Mouse (Mus musculus): ENCODE data around the gene Kirrel3. TPM values are rescaled to one million over a fixed set of nuclear protein-coding genes. Genes with fewer than 3 reads are reported as not detected.

The Kirrel3 gene
- total and polyA plus RNA-seq, 2 experiments from 2014 or later: 0.29 to 0.42 TPM

DNA sequence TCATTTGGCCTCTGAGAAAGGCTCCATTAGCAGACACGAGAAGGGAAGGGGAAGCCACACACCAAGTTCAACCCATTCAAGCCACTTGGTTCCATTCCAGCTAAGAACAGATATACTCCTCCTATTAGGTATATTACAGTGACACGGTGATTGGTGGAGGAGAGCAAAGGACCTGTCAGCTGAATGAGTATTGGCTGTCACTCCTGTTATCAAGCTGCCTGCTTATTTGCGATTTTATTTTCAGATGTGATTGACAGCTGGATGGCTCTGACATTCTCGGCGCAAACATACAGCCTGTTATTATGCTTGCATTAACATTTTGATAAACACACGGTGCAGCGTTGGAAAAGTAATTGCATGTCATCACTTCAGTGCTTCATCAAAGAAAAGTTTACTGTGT, 118.1 kb downstream of the Kirrel3 start:
- Histone ChIP-seq H3K27me3 (ENCODE audit: control insufficient read depth, insufficient read depth, low read length) (no peaks in the 10 kb centered on the region), H3K4me3 (ENCODE audit: low read depth, low read length) (no peak overlapping the region), H3K9me3 (replicated peaks; ENCODE audit: control insufficient read depth, low read length) (no peaks in the 10 kb centered on the region), H3K36me3 (replicated peaks; ENCODE audit: control insufficient read depth, insufficient read depth, low read length) (no peaks in the 10 kb centered on the region), H3K9ac (replicated peaks; ENCODE audit: low read depth, low read length) (no peak overlapping the region), H3K27ac (ENCODE audit: low read depth) (no peak overlapping the region), H3K4me2 (ENCODE audit: low read depth, low read length) (no peak overlapping the region), H3K4me1 (ENCODE audit: control insufficient read depth, insufficient read depth) (no peaks in the 10 kb centered on the region)
- ATAC-seq (ENCODE audit: insufficient read depth, low read depth): no peak
- WGBS: 66% methylated on average over 7 of the region's 7 CpGs
- TF ChIP-seq EP300 (IDR thresholded peaks at IDR 0.05; ENCODE audit: low read depth): no peak
- no peak for TF ChIP-seq CTCF (IDR thresholded peaks at IDR 0.05; ENCODE audit: low read depth)
- DNase-seq (ENCODE audit: low spot score): no peak

DNA sequence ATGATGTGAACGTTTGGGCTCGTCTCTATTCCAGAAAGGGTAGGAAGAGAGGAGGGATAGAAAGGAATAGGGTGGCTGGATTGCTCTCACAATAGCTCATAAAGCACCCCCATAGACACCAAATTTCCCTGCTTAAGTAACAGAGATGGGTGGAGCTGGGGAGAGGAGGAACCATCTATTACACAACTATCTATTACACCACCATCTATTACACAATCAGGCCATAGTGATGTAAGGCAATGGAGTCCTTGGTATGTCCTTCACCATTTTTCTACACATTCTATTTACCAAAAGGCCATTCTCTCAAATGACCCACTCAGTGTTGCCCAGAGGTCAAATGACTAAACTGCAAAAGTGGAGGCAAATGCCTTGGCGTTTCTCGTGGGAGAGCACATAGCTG, 119.2 kb downstream of the Kirrel3 start:
- ATAC-seq (ENCODE audit: insufficient read depth, low read depth) (no peak), DNase-seq (ENCODE audit: low spot score) (no peak)
- no peak for TF ChIP-seq CTCF (IDR thresholded peaks at IDR 0.05; ENCODE audit: low read depth)
- no peak for TF ChIP-seq EP300 (IDR thresholded peaks at IDR 0.05; ENCODE audit: low read depth)
- Histone ChIP-seq H3K9ac (replicated peaks; ENCODE audit: low read depth, low read length) (no peak overlapping the region), H3K27me3 (ENCODE audit: control insufficient read depth, insufficient read depth, low read length) (no peaks in the 10 kb centered on the region), H3K4me2 (ENCODE audit: low read depth, low read length) (no peak overlapping the region), H3K9me3 (replicated peaks; ENCODE audit: control insufficient read depth, low read length) (no peaks in the 10 kb centered on the region), H3K4me1 (ENCODE audit: control insufficient read depth, insufficient read depth) (no peaks in the 10 kb centered on the region), H3K36me3 (replicated peaks; ENCODE audit: control insufficient read depth, insufficient read depth, low read length) (no peaks in the 10 kb centered on the region), H3K4me3 (ENCODE audit: low read depth, low read length) (no peak overlapping the region), H3K27ac (ENCODE audit: low read depth) (no peak overlapping the region)
- 82% methylated on average over 4 of the region's 4 CpGs for WGBS

DNA sequence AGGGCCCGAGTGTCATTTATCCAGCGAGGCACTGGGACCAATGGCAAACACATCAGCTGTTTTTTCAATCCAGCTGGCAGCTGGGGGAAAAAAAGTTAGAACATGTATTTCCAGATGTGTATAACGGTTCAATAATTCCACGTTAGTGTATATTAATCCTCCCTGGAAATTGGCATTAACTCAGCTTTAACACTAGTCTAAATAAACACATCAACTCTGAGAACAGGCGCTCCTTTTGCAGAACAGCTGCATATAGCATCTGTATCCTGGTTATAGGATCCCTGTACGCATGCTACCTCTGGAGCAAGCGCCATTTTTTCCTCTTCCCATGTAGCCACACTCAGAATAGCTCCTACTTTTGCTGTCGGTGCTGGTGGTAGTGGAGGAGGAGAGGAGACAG, 119.8 kb downstream of the Kirrel3 start:
- ATAC-seq (ENCODE audit: insufficient read depth, low read depth): no peak

DNA sequence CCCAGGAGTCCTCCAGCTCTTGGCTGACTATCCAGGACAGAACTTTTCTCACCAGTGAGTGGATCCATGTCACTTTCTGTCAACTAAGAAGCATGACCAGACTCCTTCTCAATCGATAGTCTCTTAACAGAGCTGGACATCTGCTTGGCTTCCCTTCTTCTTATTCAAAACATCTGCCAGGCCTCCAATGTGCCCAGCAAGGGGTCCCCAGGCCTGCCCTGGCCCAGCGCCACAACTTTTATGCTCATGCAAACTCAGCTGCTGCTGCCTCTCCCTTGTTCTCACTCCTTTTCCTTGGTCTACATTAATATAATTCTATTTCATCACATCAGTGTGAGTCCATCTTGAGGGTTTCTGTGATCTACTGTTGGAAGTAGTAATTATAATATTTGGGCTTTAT, 122.3 kb downstream of the Kirrel3 start:
- H3K27ac ChIP-seq (ENCODE audit: low read depth): no peak overlapping the region

More for the DNA sequence above, 119.8 kb downstream of the Kirrel3 start:
- Histone ChIP-seq H3K27me3 (ENCODE audit: control insufficient read depth, insufficient read depth, low read length) (no peaks in the 10 kb centered on the region), H3K36me3 (replicated peaks; ENCODE audit: control insufficient read depth, insufficient read depth, low read length) (no peaks in the 10 kb centered on the region), H3K9me3 (replicated peaks; ENCODE audit: control insufficient read depth, low read length) (no peaks in the 10 kb centered on the region), H3K4me3 (ENCODE audit: low read depth, low read length) (no peak overlapping the region), H3K27ac (ENCODE audit: low read depth) (no peak overlapping the region), H3K4me2 (ENCODE audit: low read depth, low read length) (no peak overlapping the region), H3K9ac (replicated peaks; ENCODE audit: low read depth, low read length) (no peak overlapping the region), H3K4me1 (ENCODE audit: control insufficient read depth, insufficient read depth) (no peaks in the 10 kb centered on the region)
- no peak for TF ChIP-seq CTCF (IDR thresholded peaks at IDR 0.05; ENCODE audit: low read depth)
- TF ChIP-seq EP300 (IDR thresholded peaks at IDR 0.05; ENCODE audit: low read depth): no peak
- DNase-seq (ENCODE audit: low spot score): no peak
- WGBS: 75% methylated on average over 8 of the region's 8 CpGs

DNA sequence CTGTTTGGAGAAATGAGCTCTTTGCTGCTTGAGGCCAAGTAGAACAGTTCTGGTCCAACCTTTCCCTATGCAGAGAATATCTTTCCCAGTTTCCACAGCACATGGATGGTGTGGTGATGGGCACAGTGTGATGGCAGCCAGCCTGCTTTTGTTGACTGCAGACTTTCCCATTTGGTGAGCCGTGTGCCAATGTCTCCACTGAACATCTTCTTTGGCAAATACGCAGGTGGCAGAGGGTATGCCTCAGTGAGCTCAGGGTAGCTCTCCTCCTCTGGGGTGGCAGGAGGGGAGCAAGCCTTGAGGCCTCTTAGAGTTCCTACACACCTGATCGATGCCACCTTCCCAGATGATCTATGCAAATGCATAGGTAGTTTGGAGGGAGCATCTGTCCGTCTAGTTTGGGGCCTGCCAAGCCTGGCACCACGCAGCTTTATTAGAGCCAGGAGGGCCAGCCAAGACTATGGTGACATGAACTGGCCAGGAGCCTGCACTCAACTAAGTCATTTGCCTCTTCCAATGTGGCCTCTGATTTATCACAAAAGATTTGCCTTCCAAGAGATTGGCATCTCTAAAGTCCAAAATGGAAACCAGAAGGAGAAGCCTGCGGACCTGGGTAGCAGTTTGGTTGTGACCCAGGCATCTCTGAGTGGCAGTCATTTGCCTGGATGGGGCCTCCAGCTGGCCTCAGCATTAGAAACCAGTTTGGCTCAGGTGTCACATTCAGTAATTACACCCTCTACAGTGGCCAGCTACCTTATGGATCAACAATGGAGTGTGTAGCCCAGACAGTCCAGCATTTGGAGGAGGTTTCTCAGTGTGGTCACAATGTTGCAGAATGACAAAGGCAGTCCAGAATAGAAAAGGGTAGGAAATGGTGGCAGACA, 127.4 kb downstream of the Kirrel3 start:
- no peak for TF ChIP-seq CTCF (IDR thresholded peaks at IDR 0.05; ENCODE audit: low read depth)
- no peak for TF ChIP-seq EP300 (IDR thresholded peaks at IDR 0.05; ENCODE audit: low read depth)
- H3K4me2 ChIP-seq (ENCODE audit: low read depth, low read length): no peak overlapping the region
- H3K27ac ChIP-seq (ENCODE audit: low read depth): no peak overlapping the region
- H3K36me3 ChIP-seq (replicated peaks; ENCODE audit: control insufficient read depth, insufficient read depth, low read length): no peaks in the 10 kb centered on the region
- ATAC-seq (ENCODE audit: insufficient read depth, low read depth) (no peak), DNase-seq (ENCODE audit: low spot score) (no peak)
- no peak overlapping the region for H3K9ac ChIP-seq (replicated peaks; ENCODE audit: low read depth, low read length)
- H3K4me1 ChIP-seq (ENCODE audit: control insufficient read depth, insufficient read depth): no peaks in the 10 kb centered on the region
- WGBS: 82% methylated on average over 6 of the region's 6 CpGs
- no peaks in the 10 kb centered on the region for H3K27me3 ChIP-seq (ENCODE audit: control insufficient read depth, insufficient read depth, low read length)
- H3K9me3 ChIP-seq (replicated peaks; ENCODE audit: control insufficient read depth, low read length): no peaks in the 10 kb centered on the region
- no peak overlapping the region for H3K4me3 ChIP-seq (ENCODE audit: low read depth, low read length)

More for the DNA sequence above, 122.3 kb downstream of the Kirrel3 start:
- no peaks in the 10 kb centered on the region for H3K27me3 ChIP-seq (ENCODE audit: control insufficient read depth, insufficient read depth, low read length)
- no peak for DNase-seq (ENCODE audit: low spot score)
- 75% methylated on average over 2 of the region's 2 CpGs for WGBS
- H3K4me3 ChIP-seq (ENCODE audit: low read depth, low read length): no peak overlapping the region
- no peaks in the 10 kb centered on the region for H3K4me1 ChIP-seq (ENCODE audit: control insufficient read depth, insufficient read depth)
- H3K36me3 ChIP-seq (replicated peaks; ENCODE audit: control insufficient read depth, insufficient read depth, low read length): no peaks in the 10 kb centered on the region
- TF ChIP-seq CTCF (IDR thresholded peaks at IDR 0.05; ENCODE audit: low read depth) (no peak), EP300 (IDR thresholded peaks at IDR 0.05; ENCODE audit: low read depth) (no peak)
- no peak for ATAC-seq (ENCODE audit: insufficient read depth, low read depth)
- no peaks in the 10 kb centered on the region for H3K9me3 ChIP-seq (replicated peaks; ENCODE audit: control insufficient read depth, low read length)
- H3K4me2 ChIP-seq (ENCODE audit: low read depth, low read length): no peak overlapping the region
- H3K9ac ChIP-seq (replicated peaks; ENCODE audit: low read depth, low read length): no peak overlapping the region
